Mouse (Mus musculus): ENCODE measurements around the gene Klk11. TPM values are rescaled to one million over a fixed set of nuclear protein-coding genes. Genes with fewer than 3 reads are reported as not detected.

Gene Klk11
- polyA plus RNA-seq, 1 experiment from 2014 or later: 2.6 TPM

DNA sequence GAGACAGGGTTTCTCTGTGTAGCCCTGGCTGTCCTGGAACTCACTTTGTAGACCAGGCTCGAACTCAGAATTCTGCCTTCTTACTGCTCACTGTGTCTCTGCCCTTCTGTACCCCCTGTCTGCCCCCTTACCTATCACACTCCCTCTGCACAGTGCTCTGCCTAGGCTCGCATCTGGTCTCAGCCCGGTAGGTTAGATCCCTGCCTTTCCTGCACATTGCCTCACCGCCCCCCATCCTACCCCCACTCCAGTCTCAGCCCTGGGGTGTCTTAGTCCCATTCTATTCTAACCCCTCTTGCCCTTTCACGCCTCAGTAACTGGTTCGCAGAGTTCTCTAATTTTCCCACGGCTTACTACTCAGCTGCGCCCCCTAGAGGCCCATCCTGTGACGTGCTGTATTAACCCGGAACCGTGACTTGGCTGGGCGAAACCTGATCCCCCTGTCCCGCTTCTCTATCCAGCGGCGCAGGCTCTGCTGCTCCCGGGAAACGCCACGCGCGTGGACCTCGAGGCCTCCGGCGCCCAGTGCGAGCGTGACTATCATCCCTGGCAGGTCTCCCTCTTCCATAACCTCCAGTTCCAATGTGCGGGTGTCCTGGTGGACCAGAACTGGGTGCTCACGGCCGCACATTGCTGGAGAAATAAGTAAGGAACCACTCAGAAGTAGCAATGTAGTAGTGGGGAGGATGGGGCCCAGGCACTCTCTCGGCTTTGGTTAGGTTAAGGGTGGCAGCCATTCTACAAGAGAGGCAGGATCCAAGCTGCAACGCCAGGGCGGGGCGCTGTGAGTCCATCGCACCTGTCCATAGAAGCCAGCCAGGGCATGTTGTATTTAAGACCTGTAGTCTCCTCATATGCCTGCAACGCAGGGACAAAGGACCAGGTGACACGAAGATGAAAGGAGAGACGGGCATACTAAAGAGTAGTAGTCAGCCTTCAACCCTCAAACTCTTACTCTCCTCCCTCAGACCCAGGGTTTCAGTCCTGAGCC, 8.2 kb downstream of the Klk11 start:
- Histone ChIP-seq H3K27me3 (ENCODE audit: control insufficient read depth, insufficient read depth, low read length) (no peaks in the 10 kb centered on the region), H3K4me3 (ENCODE audit: low read depth, low read length) (peak overlapping the region; percentile 25), H3K9ac (replicated peaks; ENCODE audit: low read depth, low read length) (peak overlapping the region; percentile 21; the same call in 1 of the 2 replicates), H3K9me3 (ENCODE audit: control insufficient read depth, low read depth, low read length) (no peaks in the 10 kb centered on the region), H3K4me2 (replicated peaks; ENCODE audit: low read depth, low read length) (peak overlapping the region; percentile 65), H3K36me3 (ENCODE audit: control insufficient read depth, insufficient read depth, low read length) (no peaks in the 10 kb centered on the region), H3K27ac (ENCODE audit: low read length) (no peak overlapping the region), H3K4me1 (ENCODE audit: control insufficient read depth, insufficient read depth, low read length) (0 out of 2 replicates have a peak, but pooled peaks cover 5% of the 10 kb centered on the region)
- 8% methylated on average over 36 of the region's 36 CpGs for WGBS
- peak; percentile 79 for ATAC-seq (ENCODE audit: insufficient number of reproducible peaks, insufficient read depth, low FRiP score, low read depth)

GRCm38 (mm10) chr7:43785286-43785685, 10.9 kb downstream of the Klk11 start:
- Histone ChIP-seq H3K9me3 (ENCODE audit: control insufficient read depth, low read depth, low read length) (no peaks in the 10 kb centered on the region), H3K9ac (replicated peaks; ENCODE audit: low read depth, low read length) (no peak overlapping the region), H3K27me3 (ENCODE audit: control insufficient read depth, insufficient read depth, low read length) (no peaks in the 10 kb centered on the region), H3K27ac (ENCODE audit: low read length) (no peak overlapping the region), H3K36me3 (ENCODE audit: control insufficient read depth, insufficient read depth, low read length) (no peaks in the 10 kb centered on the region), H3K4me2 (replicated peaks; ENCODE audit: low read depth, low read length) (no peak overlapping the region), H3K4me1 (ENCODE audit: control insufficient read depth, insufficient read depth, low read length) (0 out of 2 replicates have a peak, but pooled peaks cover 5% of the 10 kb centered on the region), H3K4me3 (ENCODE audit: low read depth, low read length) (no peak overlapping the region)
- WGBS: 95% methylated on average over 1 of the region's 1 CpGs
- ATAC-seq (ENCODE audit: insufficient number of reproducible peaks, insufficient read depth, low FRiP score, low read depth): no peak

GRCm38 (mm10) chr7:43788096-43788495, 13.7 kb downstream of the Klk11 start:
- no peak for ATAC-seq (ENCODE audit: insufficient number of reproducible peaks, insufficient read depth, low FRiP score, low read depth)
- Histone ChIP-seq H3K27me3 (ENCODE audit: control insufficient read depth, insufficient read depth, low read length) (no peaks in the 10 kb centered on the region), H3K27ac (ENCODE audit: low read length) (no peak overlapping the region), H3K36me3 (ENCODE audit: control insufficient read depth, insufficient read depth, low read length) (no peaks in the 10 kb centered on the region), H3K9ac (replicated peaks; ENCODE audit: low read depth, low read length) (no peak overlapping the region), H3K4me1 (ENCODE audit: control insufficient read depth, insufficient read depth, low read length) (no peaks in the 10 kb centered on the region), H3K4me2 (replicated peaks; ENCODE audit: low read depth, low read length) (no peak overlapping the region), H3K4me3 (ENCODE audit: low read depth, low read length) (no peak overlapping the region), H3K9me3 (ENCODE audit: control insufficient read depth, low read depth, low read length) (no peaks in the 10 kb centered on the region)
- WGBS: 65% methylated on average over 3 of the region's 3 CpGs

- H3K4me2 ChIP-seq (replicated peaks; ENCODE audit: low read depth, low read length): no peak overlapping the region
- 58% methylated on average over 2 of the region's 2 CpGs for WGBS
- no peaks in the 10 kb centered on the region for H3K4me1 ChIP-seq (ENCODE audit: control insufficient read depth, insufficient read depth, low read length)
- H3K9me3 ChIP-seq (ENCODE audit: control insufficient read depth, low read depth, low read length): no peaks in the 10 kb centered on the region
- no peak overlapping the region for H3K4me3 ChIP-seq (ENCODE audit: low read depth, low read length)
- no peak for ATAC-seq (ENCODE audit: insufficient number of reproducible peaks, insufficient read depth, low FRiP score, low read depth)
- H3K36me3 ChIP-seq (ENCODE audit: control insufficient read depth, insufficient read depth, low read length): no peaks in the 10 kb centered on the region
- H3K9ac ChIP-seq (replicated peaks; ENCODE audit: low read depth, low read length): no peak overlapping the region
- H3K27ac ChIP-seq (ENCODE audit: low read length): no peak overlapping the region
- no peaks in the 10 kb centered on the region for H3K27me3 ChIP-seq (ENCODE audit: control insufficient read depth, insufficient read depth, low read length)
Measured at GRCm38 (mm10) chr7:43789295-43789694, 14.9 kb downstream of the Klk11 start.

GRCm38 (mm10) chr7:43791591-43791990, 17.2 kb downstream of the Klk11 start, which contains the start of gene Klk9:
TSS of gene Klk9 (plus strand) at chr7:43791891.
- Histone ChIP-seq H3K27ac (ENCODE audit: low read length) (no peak within 1 kb of the TSS), H3K9ac (replicated peaks; ENCODE audit: low read depth, low read length) (no peak within 1 kb of the TSS), H3K4me1 (ENCODE audit: control insufficient read depth, insufficient read depth, low read length) (no peaks in the 10 kb centered on the region), H3K4me3 (ENCODE audit: low read depth, low read length) (no peak within 1 kb of the TSS), H3K27me3 (ENCODE audit: control insufficient read depth, insufficient read depth, low read length) (0 out of 2 replicates have a peak, but pooled peaks cover under 1% of the 10 kb centered on the region), H3K4me2 (replicated peaks; ENCODE audit: low read depth, low read length) (no peak within 1 kb of the TSS), H3K36me3 (ENCODE audit: control insufficient read depth, insufficient read depth, low read length) (no peaks in the 10 kb centered on the region), H3K9me3 (ENCODE audit: control insufficient read depth, low read depth, low read length) (no peaks in the 10 kb centered on the region)
- ATAC-seq (ENCODE audit: insufficient number of reproducible peaks, insufficient read depth, low FRiP score, low read depth): no peak
- 76% methylated on average over 7 of the region's 7 CpGs for WGBS

DNA sequence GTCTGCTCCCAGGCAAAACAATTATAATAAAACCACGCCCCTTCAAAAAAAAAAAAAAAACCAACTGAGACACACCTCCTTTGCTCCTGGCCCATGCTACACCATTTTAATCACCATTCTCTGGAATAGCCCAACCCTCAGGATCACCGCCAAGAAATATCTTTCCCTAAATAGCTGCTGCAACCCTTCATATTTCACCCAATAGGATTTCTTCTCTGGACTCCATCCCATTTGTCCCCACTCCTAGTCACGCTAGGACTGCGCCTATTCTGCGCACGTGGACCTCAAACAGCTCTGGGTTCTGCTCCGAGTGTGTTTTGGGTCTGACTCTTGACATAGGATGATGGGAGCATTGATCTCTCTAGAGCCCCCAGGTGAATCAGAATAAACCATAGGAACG, 22.0 kb downstream of the Klk11 start:
- Histone ChIP-seq H3K9ac (replicated peaks; ENCODE audit: low read depth, low read length) (no peak overlapping the region), H3K4me1 (ENCODE audit: control insufficient read depth, insufficient read depth, low read length) (peaks cover 4% of the 10 kb centered on the region; the same call in 1 of the 2 replicates), H3K4me3 (ENCODE audit: low read depth, low read length) (peak overlapping the region; percentile 49), H3K27ac (ENCODE audit: low read length) (no peak overlapping the region), H3K9me3 (ENCODE audit: control insufficient read depth, low read depth, low read length) (no peaks in the 10 kb centered on the region), H3K36me3 (ENCODE audit: control insufficient read depth, insufficient read depth, low read length) (no peaks in the 10 kb centered on the region), H3K4me2 (replicated peaks; ENCODE audit: low read depth, low read length) (peak overlapping the region; percentile 83), H3K27me3 (ENCODE audit: control insufficient read depth, insufficient read depth, low read length) (0 out of 2 replicates have a peak, but pooled peaks cover 3% of the 10 kb centered on the region)
- 9% methylated on average over 8 of the region's 8 CpGs for WGBS
- no peak for ATAC-seq (ENCODE audit: insufficient number of reproducible peaks, insufficient read depth, low FRiP score, low read depth)

DNA sequence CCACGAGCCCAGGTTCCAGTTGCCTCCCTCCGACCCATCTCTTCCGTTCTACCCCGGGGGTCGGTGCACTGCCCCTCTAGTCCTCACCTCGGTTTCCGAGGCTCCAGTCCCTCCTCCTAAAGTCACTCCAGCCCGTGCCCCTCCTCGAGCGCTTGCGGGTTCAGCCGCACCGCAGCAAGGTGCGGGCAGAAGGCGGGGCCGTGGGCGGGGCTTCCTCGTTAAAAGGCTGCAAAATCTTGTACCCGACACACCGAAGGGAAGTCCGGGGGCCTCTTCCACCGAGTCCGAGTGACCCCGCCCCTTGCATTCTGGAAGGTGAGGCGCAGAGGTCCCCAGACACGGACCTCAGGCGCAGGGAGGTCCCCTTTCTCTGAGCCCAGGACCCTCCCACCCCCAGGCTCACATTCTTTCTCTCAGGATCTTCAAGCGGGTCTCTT, 22.9 kb downstream of the Klk11 start, which contains the start of gene Klk8:
Gene Klk8 (plus strand): TSS at position 245 of the 437 bp plus-strand sequence.
- Histone ChIP-seq H3K36me3 (ENCODE audit: control insufficient read depth, insufficient read depth, low read length) (no peaks in the 10 kb centered on the region), H3K9me3 (ENCODE audit: control insufficient read depth, low read depth, low read length) (no peaks in the 10 kb centered on the region), H3K4me1 (ENCODE audit: control insufficient read depth, insufficient read depth, low read length) (peaks cover 4% of the 10 kb centered on the region; the same call in 1 of the 2 replicates), H3K27ac (ENCODE audit: low read length) (no peak within 1 kb of the TSS), H3K4me2 (replicated peaks; ENCODE audit: low read depth, low read length) (peak within 1 kb of the TSS; percentile 83), H3K9ac (replicated peaks; ENCODE audit: low read depth, low read length) (no peak within 1 kb of the TSS; the same call in 1 of the 2 replicates), H3K4me3 (ENCODE audit: low read depth, low read length) (peak within 1 kb of the TSS; percentile 49), H3K27me3 (ENCODE audit: control insufficient read depth, insufficient read depth, low read length) (0 out of 2 replicates have a peak, but pooled peaks cover 3% of the 10 kb centered on the region)
- under 1% methylated on average over 28 of the region's 28 CpGs for WGBS
- peak; percentile 33 for ATAC-seq (ENCODE audit: insufficient number of reproducible peaks, insufficient read depth, low FRiP score, low read depth)

GRCm38 (mm10) chr7:43797844-43798462, 23.5 kb downstream of the Klk11 start:
- Histone ChIP-seq H3K27me3 (ENCODE audit: control insufficient read depth, insufficient read depth, low read length) (0 out of 2 replicates have a peak, but pooled peaks cover 3% of the 10 kb centered on the region), H3K27ac (ENCODE audit: low read length) (no peak overlapping the region), H3K9me3 (ENCODE audit: control insufficient read depth, low read depth, low read length) (no peaks in the 10 kb centered on the region), H3K4me2 (replicated peaks; ENCODE audit: low read depth, low read length) (peak overlapping the region; percentile 83), H3K4me1 (ENCODE audit: control insufficient read depth, insufficient read depth, low read length) (peaks cover 4% of the 10 kb centered on the region; the same call in 1 of the 2 replicates), H3K4me3 (ENCODE audit: low read depth, low read length) (peak overlapping the region; percentile 49), H3K36me3 (ENCODE audit: control insufficient read depth, insufficient read depth, low read length) (no peaks in the 10 kb centered on the region), H3K9ac (replicated peaks; ENCODE audit: low read depth, low read length) (no peak overlapping the region)
- WGBS: 39% methylated on average over 13 of the region's 13 CpGs
- ATAC-seq (ENCODE audit: insufficient number of reproducible peaks, insufficient read depth, low FRiP score, low read depth): peak; percentile 78

All from stomach, embryonic 14.5 days (tissue).